Mouse (Mus musculus): ENCODE data around the gene Ttc7b.

GRCm38 (mm10) chr12:100369786-100370185, 150.8 kb downstream of the Ttc7b start:
- TF ChIP-seq MAFK (IDR thresholded peaks at IDR 0.05; ENCODE audit: insufficient read depth, low read depth, low read length), result no peak
- TF ChIP-seq CHD2 (IDR thresholded peaks at IDR 0.05; ENCODE audit: low read depth, low read length), result no peak
